Mouse (Mus musculus): ENCODE results near the gene Tmem104.

DNA sequence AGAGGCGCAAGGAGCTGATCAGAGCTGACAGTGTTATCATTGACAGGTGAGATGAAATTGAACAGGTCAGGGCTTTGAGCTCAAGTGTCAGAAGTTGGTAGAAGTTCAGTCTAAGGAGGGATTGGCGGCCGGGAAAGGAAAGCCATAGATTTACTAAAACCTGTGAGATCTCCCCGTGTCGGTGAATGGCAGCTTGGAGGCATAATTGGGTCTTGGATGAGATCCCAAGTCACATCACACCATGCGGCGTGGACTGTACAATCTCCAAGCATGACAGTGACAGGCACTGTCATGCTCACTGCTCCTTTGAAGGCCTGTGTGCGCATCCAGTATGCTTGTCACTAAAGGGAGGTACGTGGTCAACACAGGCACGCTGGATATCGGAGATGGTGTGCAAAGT, 75.7 kb downstream of the Tmem104 start:
- TF ChIP-seq CTCF (IDR thresholded peaks at IDR 0.05; ENCODE audit: control insufficient read depth, insufficient read depth, insufficient read length) (no peak), CEBPB (IDR thresholded peaks at IDR 0.05; ENCODE audit: low read depth) (no peak)

Data from C2C12 (cell line).